ENCODE assay signal across 7 mouse cellular contexts in the genomic region with DNA sequence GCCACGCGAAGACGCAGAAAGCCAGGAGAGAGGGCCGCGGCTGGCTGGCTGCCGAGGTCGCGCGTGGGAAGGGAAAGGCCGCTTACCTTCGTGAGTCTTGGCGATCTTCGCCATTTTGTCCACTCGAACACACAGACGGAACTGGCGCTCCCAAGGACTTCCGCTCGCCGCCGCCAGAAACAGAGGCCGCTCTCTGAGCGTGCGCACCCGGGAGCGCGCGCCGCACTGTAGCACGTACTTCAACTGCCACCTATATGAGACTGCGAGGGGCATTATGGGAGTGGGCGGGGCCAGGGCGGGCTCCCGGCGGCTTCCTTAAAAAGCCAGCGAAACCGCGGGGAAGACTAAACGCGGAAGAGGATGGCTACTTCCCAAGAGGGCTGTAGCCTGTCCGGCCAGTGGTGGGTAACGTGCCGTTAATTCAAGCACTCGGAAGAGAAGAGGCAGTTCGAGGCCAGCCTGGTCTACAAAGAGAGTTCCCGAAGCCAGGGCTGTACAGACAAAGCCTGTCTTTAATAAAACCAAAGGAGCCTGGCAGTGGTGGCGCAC. TPM values are rescaled to one million over a fixed set of nuclear protein-coding genes. Genes with fewer than 3 reads are reported as not detected.
DNase-seq lines count a peak whose midpoint lies in the region; ATAC-seq lines count a peak whose summit lies in the region.

A gene (minus strand): TSS at position 229 of the 549 bp plus-strand sequence.

- peak within 1 kb of the TSS; percentile 78 for H3K27ac ChIP-seq in embryonic facial prominence, embryonic 11.5 days (replicated peaks; ENCODE audit: low read depth, low read length)
- H3K27ac ChIP-seq in limb, embryonic 10.5 days = peak within 1 kb of the TSS; percentile 100
- H3K27ac ChIP-seq in midbrain, embryonic 13.5 days = peak within 1 kb of the TSS; percentile 94

- no peaks in the 10 kb centered on the region; the same call in 1 of the 2 replicates for H3K36me3 ChIP-seq in embryonic facial prominence, embryonic 11.5 days (replicated peaks; ENCODE audit: control insufficient read depth, insufficient read depth, low read depth, low read length)
- H3K36me3 ChIP-seq in limb, embryonic 10.5 days = peaks cover 30% of the 10 kb centered on the region
- no peaks in the 10 kb centered on the region for H3K36me3 ChIP-seq in midbrain, embryonic 13.5 days

- H3K9ac ChIP-seq in embryonic facial prominence, embryonic 11.5 days (replicated peaks; ENCODE audit: low read length) = peak within 1 kb of the TSS; percentile 100
- H3K9ac ChIP-seq in midbrain, embryonic 13.5 days (replicated peaks) = peak within 1 kb of the TSS; percentile 98

- H3K4me3 ChIP-seq in embryonic facial prominence, embryonic 11.5 days (ENCODE audit: low read depth, low read length) = peak within 1 kb of the TSS; percentile 96
- peak within 1 kb of the TSS; percentile 96 for H3K4me3 ChIP-seq in limb, embryonic 10.5 days
- H3K4me3 ChIP-seq in midbrain, embryonic 13.5 days (replicated peaks) = peak within 1 kb of the TSS; percentile 95

- H3K27me3 ChIP-seq in embryonic facial prominence, embryonic 11.5 days (ENCODE audit: control insufficient read depth, insufficient read depth, low read length) = no peaks in the 10 kb centered on the region
- no peaks in the 10 kb centered on the region for H3K27me3 ChIP-seq in limb, embryonic 10.5 days (ENCODE audit: low read depth, poor library complexity, severe bottlenecking)
- H3K27me3 ChIP-seq in midbrain, embryonic 13.5 days = no peaks in the 10 kb centered on the region

- 1% methylated on average over 46 of the region's 46 CpGs for WGBS in embryonic facial prominence, embryonic 11.5 days
- 2% methylated on average over 46 of the region's 46 CpGs for WGBS in limb, embryonic 10.5 days
- 1% methylated on average over 46 of the region's 46 CpGs for WGBS in midbrain, embryonic 13.5 days

- no peaks in the 10 kb centered on the region for H3K4me1 ChIP-seq in embryonic facial prominence, embryonic 11.5 days (ENCODE audit: control insufficient read depth, insufficient read depth, low read length)
- peaks cover 8% of the 10 kb centered on the region; the same call in 1 of the 2 replicates for H3K4me1 ChIP-seq in limb, embryonic 10.5 days
- H3K4me1 ChIP-seq in midbrain, embryonic 13.5 days (replicated peaks) = peaks cover 13% of the 10 kb centered on the region

- H3K4me2 ChIP-seq in embryonic facial prominence, embryonic 11.5 days (ENCODE audit: low read depth, low read length) = peak within 1 kb of the TSS; percentile 74
- peak within 1 kb of the TSS; percentile 78 for H3K4me2 ChIP-seq in midbrain, embryonic 13.5 days (replicated peaks)

- peak; percentile 97 for DNase-seq in adrenal gland, postnatal 14 days
- peak; percentile 98 for DNase-seq in embryonic facial prominence, embryonic 11.5 days (ENCODE audit: low spot score)
- peak; percentile 97 for DNase-seq in kidney, adult 11 months
- peak; percentile 98 for DNase-seq in limb, embryonic 10.5 days (ENCODE audit: low spot score)
- peak; percentile 93 for DNase-seq in spleen, adult 12 weeks (ENCODE audit: low spot score)

- H3K9me3 ChIP-seq in embryonic facial prominence, embryonic 11.5 days (replicated peaks; ENCODE audit: control insufficient read depth, low read length) = no peaks in the 10 kb centered on the region
- no peaks in the 10 kb centered on the region for H3K9me3 ChIP-seq in limb, embryonic 10.5 days (replicated peaks)
- H3K9me3 ChIP-seq in midbrain, embryonic 13.5 days = no peaks in the 10 kb centered on the region

- peak; percentile 98 for ATAC-seq in embryonic facial prominence, embryonic 11.5 days (replicated peaks; ENCODE audit: insufficient number of reproducible peaks, low FRiP score, low TSS enrichment, low read depth)
- ATAC-seq in granulocyte monocyte progenitor cell, adult 5-6 weeks (replicated peaks; ENCODE audit: poor library complexity, severe bottlenecking) = peak; percentile 73
- peak; percentile 99 for ATAC-seq in midbrain, embryonic 13.5 days

RNA-seq across cellular contexts. Expression of the gene that starts here (rescaled TPM):
- total RNA-seq in adrenal gland, postnatal 14 days (2021) = 124 and 145 TPM in 2 replicates
- polyA plus RNA-seq in embryonic facial prominence, embryonic 11.5 days (2014; fragmentation: Nextera tagmentation; extraction: Ambion mirVana) = 366 and 398 TPM in 2 replicates
- 213 and 218 TPM in 2 replicates for total RNA-seq in granulocyte monocyte progenitor cell, adult 5-6 weeks (2014; fragmentation: Nextera tagmentation)
- 254 and 282 TPM in 2 replicates for total RNA-seq in granulocyte monocyte progenitor cell, adult 5-6 weeks (2017)
- 246 and 282 TPM in 2 replicates for polyA plus RNA-seq in limb, embryonic 10.5 days (2016; fragmentation: Nextera tagmentation; extraction: Ambion mirVana)
- polyA plus RNA-seq in midbrain, embryonic 13.5 days (2015; fragmentation: Nextera tagmentation; extraction: Ambion mirVana) = 342 and 394 TPM in 2 replicates

Comparison
In these comparisons a context has a peak if more than half of its experiments do, and no peak if none do; other contexts are left out.
1. Peak in every context shown above with its lines: DNase-seq, ATAC-seq, H3K4me3 ChIP-seq and H3K27ac ChIP-seq.